Mouse (Mus musculus) kidney, postnatal 25 days (tissue): ENCODE data around the gene Fhl1.

Source experiments
- DNase-seq, 2 experiments: peaks; one replicate each; pipeline ENCODE4 v3.0.0; 2021; ENCODE audit warnings: mixed read lengths in 2 of 2

Fhl1 gene

GRCm38 (mm10) chrX:56731306-56732201 is at the start of gene Fhl1:
Gene Fhl1, plus strand, starts transcription at chrX:56731787.
- DNase-seq = peak; percentile 65 to 91

GRCm38 (mm10) chrX:56682156-56682720 is 49.3 kb upstream of the Fhl1 start:
- DNase-seq = no peak

- peak; percentile 30 to 44 for DNase-seq
Observed at GRCm38 (mm10) chrX:56683521-56683920, 48.1 kb upstream of the Fhl1 start.

GRCm38 (mm10) chrX:56692554-56692953 is 39.0 kb upstream of the Fhl1 start:
- no peak for DNase-seq

- DNase-seq = no peak
Observed at GRCm38 (mm10) chrX:56694539-56694938, 37.0 kb upstream of the Fhl1 start.

- DNase-seq = no peak
Observed at GRCm38 (mm10) chrX:56697199-56697780, 34.3 kb upstream of the Fhl1 start.

- no peak for DNase-seq
Observed at GRCm38 (mm10) chrX:56697886-56698285, 33.7 kb upstream of the Fhl1 start.

GRCm38 (mm10) chrX:56701261-56701660 is 30.3 kb upstream of the Fhl1 start:
- no peak for DNase-seq

GRCm38 (mm10) chrX:56703965-56704562 is 27.5 kb upstream of the Fhl1 start:
- no peak for DNase-seq

GRCm38 (mm10) chrX:56708592-56709370 is 22.8 kb upstream of the Fhl1 start:
- no peak for DNase-seq

- no peak for DNase-seq
Observed at GRCm38 (mm10) chrX:56710522-56710921, 21.1 kb upstream of the Fhl1 start.

GRCm38 (mm10) chrX:56712666-56713065 is 18.9 kb upstream of the Fhl1 start:
- DNase-seq = no peak

GRCm38 (mm10) chrX:56722559-56722958 is 9.0 kb upstream of the Fhl1 start:
- no peak for DNase-seq

- DNase-seq = no peak
Observed at GRCm38 (mm10) chrX:56728507-56728906, 3.1 kb upstream of the Fhl1 start.

GRCm38 (mm10) chrX:56730828-56731305 is 720 bp upstream of the Fhl1 start:
- no peak for DNase-seq

- no peak for DNase-seq
Observed at GRCm38 (mm10) chrX:56732401-56732800, 814 bp downstream of the Fhl1 start.

GRCm38 (mm10) chrX:56734436-56734835 is 2.8 kb downstream of the Fhl1 start:
- DNase-seq = no peak

- DNase-seq = no peak
Observed at GRCm38 (mm10) chrX:56736226-56736625, 4.6 kb downstream of the Fhl1 start.

- DNase-seq = no peak
Observed at GRCm38 (mm10) chrX:56737848-56738554, 6.4 kb downstream of the Fhl1 start.

GRCm38 (mm10) chrX:56741428-56741827 is 9.8 kb downstream of the Fhl1 start:
- no peak for DNase-seq

- no peak for DNase-seq
Observed at GRCm38 (mm10) chrX:56751536-56751935, 19.9 kb downstream of the Fhl1 start.

GRCm38 (mm10) chrX:56752144-56752543 is 20.6 kb downstream of the Fhl1 start:
- no peak for DNase-seq
